Mouse (Mus musculus) cerebellum, adult 9-11 months (tissue): ENCODE data around the gene Fus.

ENCODE experiments used
- DNase-seq: peaks from one replicate; pipeline ENCODE4 v3.0.0; 2022

Gene Fus

GRCm38 (mm10) chr7:127946470-127947023 lies 20.7 kb upstream of the Fus start, which contains the start of gene Prss36:
Prss36 (minus strand) TSS chr7:127946725.
- DNase-seq = no peak

- DNase-seq = no peak
Observed at GRCm38 (mm10) chr7:127952864-127953581, 14.2 kb upstream of the Fus start.

- no peak for DNase-seq
Observed at GRCm38 (mm10) chr7:127959364-127959763, 7.9 kb upstream of the Fus start.

- DNase-seq = peak; percentile 36
Observed at GRCm38 (mm10) chr7:127966371-127966918, 812 bp upstream of the Fus start.

- DNase-seq = peak; percentile 82
Observed at GRCm38 (mm10) chr7:127967922-127968828, 918 bp downstream of the Fus start.

- DNase-seq = no peak
Observed at GRCm38 (mm10) chr7:127974413-127974930, 7.2 kb downstream of the Fus start.

- no peak for DNase-seq
Observed at GRCm38 (mm10) chr7:127978856-127979255, 11.6 kb downstream of the Fus start.

GRCm38 (mm10) chr7:127980606-127981005 lies 13.3 kb downstream of the Fus start:
- DNase-seq = no peak

- no peak for DNase-seq
Observed at GRCm38 (mm10) chr7:127988904-127989303, 21.6 kb downstream of the Fus start.

- DNase-seq = peak; percentile 57
Observed at GRCm38 (mm10) chr7:127991643-127992487, 24.6 kb downstream of the Fus start.

GRCm38 (mm10) chr7:127992488-127993340 lies 25.5 kb downstream of the Fus start:
- no peak for DNase-seq

GRCm38 (mm10) chr7:127993341-127993977 lies 26.2 kb downstream of the Fus start, which contains the start of gene Pycard:
Pycard (minus strand) TSS chr7:127993867.
- DNase-seq = no peak

GRCm38 (mm10) chr7:127999436-127999835 lies 32.2 kb downstream of the Fus start:
- no peak for DNase-seq

GRCm38 (mm10) chr7:128000068-128000950 lies 33.1 kb downstream of the Fus start:
- DNase-seq = no peak

GRCm38 (mm10) chr7:128003098-128003497 lies 35.8 kb downstream of the Fus start:
- no peak for DNase-seq

- peak; percentile 88 for DNase-seq
Observed at GRCm38 (mm10) chr7:128003688-128004087, 36.4 kb downstream of the Fus start, which contains the start of gene Trim72. Trim72 (plus strand) TSS chr7:128003949.

- DNase-seq = no peak
Observed at GRCm38 (mm10) chr7:128004150-128004486, 36.9 kb downstream of the Fus start.

- no peak for DNase-seq
Observed at GRCm38 (mm10) chr7:128004487-128005362, 37.5 kb downstream of the Fus start.
